Mouse (Mus musculus) stomach, embryonic 16.5 days (tissue): ENCODE results near the gene Rpp21. TPM values are rescaled to one million over a fixed set of nuclear protein-coding genes. Genes with fewer than 3 reads are reported as not detected.
A peak's percentile ranks its signal among the peaks of the same experiment; 100 is the strongest.

Source experiments
- ATAC-seq: fragments of 200-750 bp; cut with Nextera tagmentation; 2 replicates; pipeline ENCODE4 v1.8.0; 2017; ENCODE audit warnings: moderate number of reproducible peaks, moderate TSS enrichment; ENCODE audit not compliant: insufficient read depth, low FRiP score
- H3K27ac ChIP-seq: fragments of 300-500 bp; sonication (generic); 2 replicates; pipeline ENCODE4 v1.5.1; 2014; ENCODE audit warnings: low read length
- H3K27me3 ChIP-seq: fragments of 300-500 bp; sonication (generic); 2 replicates; pipeline ENCODE4 v1.6.1; 2014; ENCODE audit warnings: low read length, control low read depth, mixed read lengths; ENCODE audit not compliant: control insufficient read depth, insufficient read depth
- H3K36me3 ChIP-seq: fragments of 300-500 bp; sonication (generic); 2 replicates; pipeline ENCODE4 v1.6.1; 2014; ENCODE audit warnings: low read length; ENCODE audit not compliant: control insufficient read depth, insufficient read depth
- H3K4me1 ChIP-seq: fragments of 300-500 bp; sonication (generic); 2 replicates; pipeline ENCODE4 v1.6.1; 2014; ENCODE audit warnings: low read length, control low read depth, mixed read lengths; ENCODE audit not compliant: control insufficient read depth, insufficient read depth
- H3K4me2 ChIP-seq: fragments of 300-500 bp; sonication (generic); 2 replicates; pipeline ENCODE4 v1.6.1; 2014; ENCODE audit warnings: low read depth, low read length, mixed read lengths
- H3K4me3 ChIP-seq: fragments of 300-500 bp; sonication (generic); replicated peaks from 2 replicates; pipeline ENCODE4 v1.5.1; 2014; ENCODE audit warnings: mild to moderate bottlenecking, low read length
- H3K9ac ChIP-seq: fragments of 300-500 bp; sonication (generic); 2 replicates; pipeline ENCODE4 v1.6.1; 2014; ENCODE audit warnings: low read length
- H3K9me3 ChIP-seq: fragments of 300-500 bp; sonication (generic); replicated peaks from 2 replicates; pipeline ENCODE4 v1.6.1; 2016; ENCODE audit warnings: low read length, control low read depth; ENCODE audit not compliant: control insufficient read depth
- WGBS: fragments of 180-500 bp; shearing (Covaris S2); extraction: QIAGEN DNeasy Blood & Tissue Kit; methylation state at CpG from one replicate; pipeline ENCODE4 v1.1.7; 2014; 5-methylcytosine and 5-hydroxymethylcytosine counted together
- polyA plus RNA-seq: library from polyadenylated mRNA; unstranded; fragments of >200 nt; fragmentation: Nextera tagmentation; extraction: Ambion mirVana; gene quantifications from 2 replicates; pipeline ENCODE4 v1.2.1, GENCODE M21; 2015

The Rpp21 gene
- polyA plus RNA-seq, result 112 and 116 TPM in 2 replicates

GRCm38 (mm10) chr17:36257969-36258368, at the start of gene Rpp21:
Gene Rpp21 (minus strand): TSS chr17:36258069.
- Histone ChIP-seq H3K4me2 (peak within 1 kb of the TSS; percentile 52), H3K4me3 (peak within 1 kb of the TSS; percentile 69), H3K36me3 (peaks cover 14% of the 10 kb centered on the region; the same call in 1 of the 2 replicates), H3K27ac (peak within 1 kb of the TSS; percentile 75), H3K27me3 (no peaks in the 10 kb centered on the region), H3K4me1 (no peaks in the 10 kb centered on the region), H3K9ac (peak within 1 kb of the TSS; percentile 83), H3K9me3 (no peaks in the 10 kb centered on the region)
- 41% methylated on average over 6 of the region's 6 CpGs for WGBS
- no peak for ATAC-seq

- Histone ChIP-seq H3K4me1 (no peaks in the 10 kb centered on the region), H3K4me2 (no peak within 1 kb of the TSS), H3K36me3 (no peaks in the 10 kb centered on the region), H3K9ac (no peak within 1 kb of the TSS), H3K4me3 (no peak within 1 kb of the TSS), H3K27me3 (no peaks in the 10 kb centered on the region), H3K27ac (no peak within 1 kb of the TSS), H3K9me3 (no peaks in the 10 kb centered on the region)
- no peak for ATAC-seq
- 89% methylated on average over 2 of the region's 2 CpGs for WGBS
These were observed 28.5 kb upstream of the Rpp21 start, which contains the start of gene H2-M10.2 for GRCm38 (mm10) chr17:36286390-36286789. Gene H2-M10.2 (minus strand): TSS chr17:36286490.

GRCm38 (mm10) chr17:36281521-36282245, 23.8 kb upstream of the Rpp21 start:
- no peak overlapping the region for H3K4me3 ChIP-seq
- H3K4me2 ChIP-seq, result no peak overlapping the region
- WGBS, result 88% methylated on average over 4 of the region's 4 CpGs
- H3K27ac ChIP-seq, result no peak overlapping the region
- H3K9me3 ChIP-seq, result no peaks in the 10 kb centered on the region
- no peak overlapping the region for H3K9ac ChIP-seq
- H3K36me3 ChIP-seq, result 0 out of 2 replicates have a peak, but pooled peaks cover 6% of the 10 kb centered on the region
- ATAC-seq, result no peak
- no peaks in the 10 kb centered on the region for H3K27me3 ChIP-seq
- no peaks in the 10 kb centered on the region for H3K4me1 ChIP-seq

- ATAC-seq, result no peak
- Histone ChIP-seq H3K27ac (no peak overlapping the region), H3K36me3 (peaks cover 4% of the 10 kb centered on the region; the same call in 1 of the 2 replicates), H3K4me3 (no peak overlapping the region), H3K9ac (no peak overlapping the region), H3K4me2 (no peak overlapping the region), H3K9me3 (no peaks in the 10 kb centered on the region), H3K27me3 (no peaks in the 10 kb centered on the region), H3K4me1 (peaks cover 22% of the 10 kb centered on the region)
- 86% methylated on average over 4 of the region's 4 CpGs for WGBS
These were observed 16.9 kb upstream of the Rpp21 start for GRCm38 (mm10) chr17:36274776-36275175.

GRCm38 (mm10) chr17:36273796-36274195, 15.9 kb upstream of the Rpp21 start:
- H3K27me3 ChIP-seq, result no peaks in the 10 kb centered on the region
- WGBS, result 86% methylated on average over 4 of the region's 4 CpGs

GRCm38 (mm10) chr17:36272643-36273366, 14.9 kb upstream of the Rpp21 start:
- Histone ChIP-seq H3K4me3 (peak overlapping the region; percentile 99), H3K4me2 (peak overlapping the region; percentile 85), H3K9ac (peak overlapping the region; percentile 99)

More at GRCm38 (mm10) chr17:36273796-36274195, 15.9 kb upstream of the Rpp21 start:
- Histone ChIP-seq H3K4me1 (peaks cover 22% of the 10 kb centered on the region), H3K36me3 (peaks cover 4% of the 10 kb centered on the region; the same call in 1 of the 2 replicates), H3K4me2 (no peak overlapping the region), H3K4me3 (no peak overlapping the region), H3K9me3 (no peaks in the 10 kb centered on the region), H3K27ac (no peak overlapping the region), H3K9ac (no peak overlapping the region)
- no peak for ATAC-seq

GRCm38 (mm10) chr17:36271586-36272256, 13.9 kb upstream of the Rpp21 start, which contains the start of gene Trim39:
Gene Trim39 (minus strand): TSS chr17:36272247.
- Histone ChIP-seq H3K27ac (peak within 1 kb of the TSS; percentile 93), H3K4me2 (peak within 1 kb of the TSS; percentile 85), H3K9me3 (no peaks in the 10 kb centered on the region), H3K4me1 (peaks cover 22% of the 10 kb centered on the region), H3K9ac (peak within 1 kb of the TSS; percentile 99), H3K27me3 (no peaks in the 10 kb centered on the region), H3K36me3 (peaks cover 6% of the 10 kb centered on the region; the same call in 1 of the 2 replicates), H3K4me3 (peak within 1 kb of the TSS; percentile 99)
- WGBS, result under 1% methylated on average over 43 of the region's 43 CpGs
- ATAC-seq, result peak; percentile 87

More at GRCm38 (mm10) chr17:36272643-36273366, 14.9 kb upstream of the Rpp21 start:
- Histone ChIP-seq H3K9me3 (no peaks in the 10 kb centered on the region), H3K27me3 (no peaks in the 10 kb centered on the region), H3K4me1 (peaks cover 22% of the 10 kb centered on the region), H3K36me3 (peaks cover 4% of the 10 kb centered on the region; the same call in 1 of the 2 replicates), H3K27ac (no peak overlapping the region)
- WGBS, result 78% methylated on average over 9 of the region's 9 CpGs
- no peak for ATAC-seq

GRCm38 (mm10) chr17:36270956-36271585, 13.2 kb upstream of the Rpp21 start:
- under 1% methylated on average over 71 of the region's 84 CpGs for WGBS
- H3K9ac ChIP-seq, result peak overlapping the region; percentile 99
- ATAC-seq, result peak; percentile 94
- peaks cover 22% of the 10 kb centered on the region for H3K4me1 ChIP-seq
- H3K9me3 ChIP-seq, result no peaks in the 10 kb centered on the region
- H3K36me3 ChIP-seq, result peaks cover 7% of the 10 kb centered on the region; the same call in 1 of the 2 replicates
- peak overlapping the region; percentile 93 for H3K27ac ChIP-seq
- H3K27me3 ChIP-seq, result no peaks in the 10 kb centered on the region
- peak overlapping the region; percentile 99 for H3K4me3 ChIP-seq
- H3K4me2 ChIP-seq, result peak overlapping the region; percentile 85
